Comparison of ENCODE assay signal across 8 mouse cellular contexts in the genomic region with DNA sequence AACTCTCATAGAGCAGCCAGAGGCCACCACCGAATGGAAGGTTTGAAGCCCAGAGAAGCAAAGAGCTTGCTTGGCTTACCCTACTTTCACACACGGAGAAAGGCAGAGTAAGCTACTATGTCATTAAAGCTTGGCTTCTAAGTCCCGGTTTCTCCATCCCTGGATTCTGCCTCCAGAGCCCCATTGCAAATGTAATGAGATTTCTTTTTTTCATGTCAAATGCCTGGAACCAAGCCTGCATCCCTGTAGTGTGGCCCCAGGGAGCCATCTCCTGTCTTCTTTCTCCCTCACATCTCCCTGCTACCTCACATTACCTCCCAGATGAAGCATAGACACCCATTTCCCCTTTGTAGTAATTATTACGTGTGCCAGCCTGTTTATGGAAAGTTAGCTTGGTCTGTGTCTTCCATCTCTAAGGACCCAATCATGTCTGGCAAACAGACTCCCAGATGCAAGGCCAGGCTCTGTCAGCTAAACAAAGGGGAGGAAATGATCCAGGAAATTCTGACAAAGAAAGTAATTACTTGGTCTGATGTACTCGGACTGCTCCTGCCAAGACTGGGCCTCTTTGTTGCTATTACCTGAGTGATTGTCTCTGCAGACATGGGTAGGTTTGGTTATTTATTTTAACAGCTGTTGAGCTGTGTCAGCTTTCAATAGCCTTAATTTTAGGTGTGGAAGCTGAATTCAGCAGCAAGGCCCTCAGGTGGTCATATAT. TPM values are rescaled to one million over a fixed set of nuclear protein-coding genes. Genes with fewer than 3 reads are reported as not detected.
DNase-seq lines count a peak whose midpoint lies in the region; ATAC-seq and TF ChIP-seq lines count a peak whose summit lies in the region.

No protein-coding gene starts in this region.

- no peak for ATAC-seq in heart, embryonic 12.5 days (ENCODE audit: insufficient number of reproducible peaks, low FRiP score)
- ATAC-seq in hindbrain, embryonic 13.5 days (ENCODE audit: low FRiP score) = peak; percentile 40; the same call in 1 of the 2 replicates

- WGBS in heart, embryonic 12.5 days = 56% methylated on average over 5 of the region's 5 CpGs
- 36% methylated on average over 5 of the region's 5 CpGs for WGBS in hindbrain, embryonic 13.5 days

- no peaks in the 10 kb centered on the region for H3K27me3 ChIP-seq in heart, embryonic 12.5 days (replicated peaks)
- no peaks in the 10 kb centered on the region for H3K27me3 ChIP-seq in hindbrain, embryonic 13.5 days

- H3K9me3 ChIP-seq in heart, embryonic 12.5 days (replicated peaks) = no peaks in the 10 kb centered on the region
- no peaks in the 10 kb centered on the region for H3K9me3 ChIP-seq in hindbrain, embryonic 13.5 days

- H3K36me3 ChIP-seq in heart, embryonic 12.5 days = no peaks in the 10 kb centered on the region
- no peaks in the 10 kb centered on the region for H3K36me3 ChIP-seq in hindbrain, embryonic 13.5 days

- DNase-seq in heart, adult 18-20 months = peak; percentile 28 to 65
- peak; percentile 70 for DNase-seq in brain, embryonic 14.5 days (ENCODE audit: low read depth)
- DNase-seq in lung, postnatal 4 days = peak; percentile 33 to 51
- DNase-seq in cerebellum, adult 11 months = no peak
- no peak for DNase-seq in cerebellum, adult 9-10 months
- DNase-seq in adrenal gland, adult 2 months = no peak

- no peak overlapping the region for H3K4me2 ChIP-seq in heart, embryonic 12.5 days
- no peak overlapping the region for H3K4me2 ChIP-seq in hindbrain, embryonic 13.5 days

- TF ChIP-seq POLR2A in brain, embryonic 14.5 days (IDR thresholded peaks at IDR 0.05; ENCODE audit: borderline replicate concordance, extremely low read depth, insufficient read depth, insufficient read length, poor library complexity, severe bottlenecking) = no peak

- no peak overlapping the region for H3K9ac ChIP-seq in heart, embryonic 12.5 days
- no peak overlapping the region for H3K9ac ChIP-seq in hindbrain, embryonic 13.5 days

- no peak for TF ChIP-seq CTCF in brain, embryonic 14.5 days (IDR thresholded peaks at IDR 0.05; ENCODE audit: borderline replicate concordance, extremely low read depth, insufficient read depth, insufficient read length)

- H3K4me1 ChIP-seq in heart, embryonic 12.5 days (replicated peaks) = peaks cover 14% of the 10 kb centered on the region
- peaks cover 17% of the 10 kb centered on the region for H3K4me1 ChIP-seq in hindbrain, embryonic 13.5 days (replicated peaks)

- H3K4me3 ChIP-seq in heart, embryonic 12.5 days = no peak overlapping the region
- H3K4me3 ChIP-seq in hindbrain, embryonic 13.5 days = no peak overlapping the region

- H3K27ac ChIP-seq in heart, embryonic 12.5 days (ENCODE audit: poor library complexity, severe bottlenecking) = no peak overlapping the region
- H3K27ac ChIP-seq in hindbrain, embryonic 13.5 days = peak overlapping the region; percentile 80

RNA-seq across cellular contexts. Expression of a gene that starts 38.7 kb away (rescaled TPM):
- 1 to 10 TPM; 2.0 to 3.4 TPM for total RNA-seq in heart, adult 18-20 months (2021)
- 280 and 281 TPM in 2 replicates for polyA plus RNA-seq in heart, embryonic 12.5 days (2016; fragmentation: Nextera tagmentation; extraction: Ambion mirVana)
- polyA plus RNA-seq in brain, embryonic 14.5 days (2012; rRNA removed) = 38.1 and 47.0 TPM in 2 replicates
- polyA plus RNA-seq in hindbrain, embryonic 13.5 days (2015; fragmentation: Nextera tagmentation; extraction: Ambion mirVana) = 71.9 and 90.1 TPM in 2 replicates
- 1 to 10 TPM; 7.7 to 9.1 TPM for total RNA-seq in adrenal gland, adult 2 months (2021)
- polyA plus RNA-seq in adrenal gland, adult 2 months (2012; rRNA removed) = 2.8 and 6.0 TPM in 2 replicates

Comparison
In these comparisons a context has a peak if more than half of its experiments do, and no peak if none do; other contexts are left out.
1. DNase-seq: peak in heart, adult 18-20 months (2 of 2), brain, embryonic 14.5 days (single experiment) and lung, postnatal 4 days (2 of 2); none in cerebellum, adult 11 months (single experiment), cerebellum, adult 9-10 months (single experiment) and adrenal gland, adult 2 months (single experiment).